Mouse (Mus musculus): Measurements from ENCODE around the gene Mcub. TPM values are rescaled to one million over a fixed set of nuclear protein-coding genes. Genes with fewer than 3 reads are reported as not detected.

Gene Mcub
- polyA plus RNA-seq, 1 experiment from 2014 or later: 2.8 TPM

DNA sequence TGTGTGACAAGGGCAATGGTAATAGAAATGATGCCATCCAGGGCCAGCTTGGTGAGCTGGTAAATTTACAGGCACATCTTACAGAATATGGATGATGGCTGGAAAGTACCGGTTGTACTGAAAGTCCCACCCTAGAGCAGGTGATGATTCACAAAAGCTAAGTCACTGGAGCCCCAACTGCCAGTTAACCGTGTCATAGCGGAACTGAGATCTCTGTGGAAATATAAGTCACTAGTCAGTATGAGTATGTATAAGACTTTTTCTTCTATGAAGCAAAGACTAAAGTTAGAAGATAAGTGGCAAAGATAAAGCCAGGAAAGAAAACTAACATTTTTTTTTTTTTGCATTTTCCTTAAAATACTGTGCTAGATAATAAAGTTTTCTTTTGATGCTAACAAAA, 76.9 kb downstream of the Mcub start:
- DNase-seq (ENCODE audit: low spot score, missing footprints) (no peak), ATAC-seq (ENCODE audit: low FRiP score) (no peak)
- Histone ChIP-seq H3K36me3 (ENCODE audit: control insufficient read depth, insufficient read depth, low read length) (no peaks in the 10 kb centered on the region), H3K4me2 (no peak overlapping the region), H3K4me1 (ENCODE audit: control insufficient read depth, insufficient read depth, low read length) (no peaks in the 10 kb centered on the region), H3K27me3 (ENCODE audit: control insufficient read depth, insufficient read depth, low read length) (no peaks in the 10 kb centered on the region), H3K9me3 (ENCODE audit: control insufficient read depth, low read length) (no peaks in the 10 kb centered on the region), H3K4me3 (ENCODE audit: low read depth, low read length) (no peak overlapping the region), H3K27ac (ENCODE audit: low read depth, low read length) (no peak overlapping the region), H3K9ac (ENCODE audit: low read length) (no peak overlapping the region)
- WGBS: 97% methylated on average over 3 of the region's 3 CpGs

DNA sequence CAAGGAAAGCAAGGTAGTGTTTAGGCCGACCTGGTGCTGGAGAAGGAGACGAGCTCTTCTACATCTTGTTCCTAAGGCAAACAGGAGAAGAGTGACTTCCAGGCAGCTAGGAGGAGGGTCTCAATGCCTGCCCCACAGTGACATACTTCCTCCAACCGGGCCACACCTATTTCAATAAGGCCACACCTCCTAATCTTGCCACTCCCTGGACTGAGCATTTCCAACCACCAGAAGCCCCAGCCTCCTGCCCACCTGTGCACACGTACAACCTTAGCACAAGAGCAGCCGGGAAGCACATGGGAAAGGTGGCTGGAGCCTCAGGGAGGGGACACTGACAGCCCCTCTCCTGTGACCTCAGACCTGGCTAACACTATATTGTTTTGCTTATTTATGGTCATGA, 78.0 kb downstream of the Mcub start:
- Histone ChIP-seq H3K27ac (ENCODE audit: low read depth, low read length) (no peak overlapping the region), H3K4me2 (no peak overlapping the region), H3K4me1 (ENCODE audit: control insufficient read depth, insufficient read depth, low read length) (no peaks in the 10 kb centered on the region), H3K9ac (ENCODE audit: low read length) (no peak overlapping the region), H3K4me3 (ENCODE audit: low read depth, low read length) (no peak overlapping the region), H3K27me3 (ENCODE audit: control insufficient read depth, insufficient read depth, low read length) (no peaks in the 10 kb centered on the region), H3K9me3 (ENCODE audit: control insufficient read depth, low read length) (no peaks in the 10 kb centered on the region), H3K36me3 (ENCODE audit: control insufficient read depth, insufficient read depth, low read length) (no peaks in the 10 kb centered on the region)
- ATAC-seq (ENCODE audit: low FRiP score): no peak
- DNase-seq (ENCODE audit: low spot score, missing footprints): no peak
- 86% methylated on average over 5 of the region's 5 CpGs for WGBS

GRCm38 (mm10) chr3:129887779-129888517, 82.1 kb downstream of the Mcub start:
- no peak overlapping the region for H3K4me3 ChIP-seq (ENCODE audit: low read depth, low read length)
- DNase-seq (ENCODE audit: low spot score, missing footprints) (no peak), ATAC-seq (ENCODE audit: low FRiP score) (no peak)
- H3K36me3 ChIP-seq (ENCODE audit: control insufficient read depth, insufficient read depth, low read length): no peaks in the 10 kb centered on the region
- no peak overlapping the region for H3K27ac ChIP-seq (ENCODE audit: low read depth, low read length)
- 92% methylated on average over 13 of the region's 13 CpGs for WGBS
- no peak overlapping the region for H3K4me2 ChIP-seq
- H3K27me3 ChIP-seq (ENCODE audit: control insufficient read depth, insufficient read depth, low read length): no peaks in the 10 kb centered on the region
- no peaks in the 10 kb centered on the region for H3K9me3 ChIP-seq (ENCODE audit: control insufficient read depth, low read length)
- H3K4me1 ChIP-seq (ENCODE audit: control insufficient read depth, insufficient read depth, low read length): no peaks in the 10 kb centered on the region
- no peak overlapping the region for H3K9ac ChIP-seq (ENCODE audit: low read length)

DNA sequence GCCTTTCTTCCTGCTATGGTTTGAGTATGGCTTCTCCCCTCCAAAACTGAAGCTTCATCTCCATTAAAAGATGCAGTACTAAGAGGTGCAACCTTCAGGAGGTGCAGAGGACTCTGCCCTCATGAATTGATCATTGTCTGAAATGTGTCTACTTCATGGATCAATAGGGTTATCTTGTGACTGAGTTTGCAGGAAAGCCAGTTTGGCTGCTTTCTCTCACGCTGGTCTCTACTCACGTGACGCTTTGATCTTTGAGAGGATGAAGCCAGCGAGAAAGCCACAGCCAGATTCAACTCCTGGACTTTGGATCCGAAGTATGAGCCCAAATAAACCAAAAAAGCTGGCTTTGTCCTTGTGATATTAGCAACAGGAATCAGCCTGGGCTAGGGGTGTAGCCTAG, 83.6 kb downstream of the Mcub start:
- no peak for ATAC-seq (ENCODE audit: low FRiP score)
- no peak overlapping the region for H3K9ac ChIP-seq (ENCODE audit: low read length)

DNA sequence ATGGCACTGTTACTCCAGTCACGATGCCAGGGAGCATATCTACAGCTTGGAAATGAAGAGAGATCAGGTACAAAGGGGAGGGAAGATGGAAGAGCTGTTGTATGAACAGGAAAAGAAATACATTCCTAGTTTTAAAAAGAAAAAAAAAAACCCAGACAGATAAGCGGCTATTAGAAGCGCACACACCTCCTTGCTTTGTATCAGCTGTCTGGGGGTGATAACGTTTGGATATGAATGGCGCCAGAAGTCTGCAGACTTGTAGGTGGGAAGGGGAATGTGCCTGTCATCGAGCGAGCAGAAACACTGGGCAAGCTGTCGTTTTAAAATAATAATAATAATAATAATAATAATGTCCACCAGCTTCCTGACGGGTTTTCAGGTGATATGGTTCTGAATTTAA, 84.4 kb downstream of the Mcub start:
- no peak for ATAC-seq (ENCODE audit: low FRiP score)
- H3K4me2 ChIP-seq: no peak overlapping the region
- H3K27me3 ChIP-seq (ENCODE audit: control insufficient read depth, insufficient read depth, low read length): no peaks in the 10 kb centered on the region
- 90% methylated on average over 9 of the region's 9 CpGs for WGBS
- H3K36me3 ChIP-seq (ENCODE audit: control insufficient read depth, insufficient read depth, low read length): no peaks in the 10 kb centered on the region
- no peaks in the 10 kb centered on the region for H3K4me1 ChIP-seq (ENCODE audit: control insufficient read depth, insufficient read depth, low read length)
- no peak overlapping the region for H3K4me3 ChIP-seq (ENCODE audit: low read depth, low read length)
- no peaks in the 10 kb centered on the region for H3K9me3 ChIP-seq (ENCODE audit: control insufficient read depth, low read length)
- DNase-seq (ENCODE audit: low spot score, missing footprints): no peak
- H3K9ac ChIP-seq (ENCODE audit: low read length): no peak overlapping the region
- no peak overlapping the region for H3K27ac ChIP-seq (ENCODE audit: low read depth, low read length)

More for the DNA sequence above, 83.6 kb downstream of the Mcub start:
- Histone ChIP-seq H3K9me3 (ENCODE audit: control insufficient read depth, low read length) (no peaks in the 10 kb centered on the region), H3K36me3 (ENCODE audit: control insufficient read depth, insufficient read depth, low read length) (no peaks in the 10 kb centered on the region), H3K27ac (ENCODE audit: low read depth, low read length) (no peak overlapping the region), H3K4me1 (ENCODE audit: control insufficient read depth, insufficient read depth, low read length) (no peaks in the 10 kb centered on the region), H3K4me2 (no peak overlapping the region), H3K27me3 (ENCODE audit: control insufficient read depth, insufficient read depth, low read length) (no peaks in the 10 kb centered on the region), H3K4me3 (ENCODE audit: low read depth, low read length) (no peak overlapping the region)
- DNase-seq (ENCODE audit: low spot score, missing footprints): no peak
- WGBS: 82% methylated on average over 5 of the region's 5 CpGs

GRCm38 (mm10) chr3:129880925-129881593, 88.9 kb downstream of the Mcub start:
- Histone ChIP-seq H3K27ac (ENCODE audit: low read depth, low read length) (no peak overlapping the region), H3K4me1 (ENCODE audit: control insufficient read depth, insufficient read depth, low read length) (peaks cover 4% of the 10 kb centered on the region; the same call in 1 of the 2 replicates), H3K4me3 (ENCODE audit: low read depth, low read length) (no peak overlapping the region), H3K9me3 (ENCODE audit: control insufficient read depth, low read length) (no peaks in the 10 kb centered on the region), H3K4me2 (no peak overlapping the region), H3K36me3 (ENCODE audit: control insufficient read depth, insufficient read depth, low read length) (no peaks in the 10 kb centered on the region), H3K27me3 (ENCODE audit: control insufficient read depth, insufficient read depth, low read length) (no peaks in the 10 kb centered on the region), H3K9ac (ENCODE audit: low read length) (no peak overlapping the region)
- ATAC-seq (ENCODE audit: low FRiP score) (no peak), DNase-seq (ENCODE audit: low spot score, missing footprints) (no peak)
- WGBS: 85% methylated on average over 8 of the region's 8 CpGs

- Histone ChIP-seq H3K9ac (ENCODE audit: low read length) (no peak overlapping the region), H3K36me3 (ENCODE audit: control insufficient read depth, insufficient read depth, low read length) (no peaks in the 10 kb centered on the region), H3K9me3 (ENCODE audit: control insufficient read depth, low read length) (no peaks in the 10 kb centered on the region), H3K27ac (ENCODE audit: low read depth, low read length) (no peak overlapping the region), H3K27me3 (ENCODE audit: control insufficient read depth, insufficient read depth, low read length) (no peaks in the 10 kb centered on the region), H3K4me1 (ENCODE audit: control insufficient read depth, insufficient read depth, low read length) (peaks cover 4% of the 10 kb centered on the region; the same call in 1 of the 2 replicates), H3K4me3 (ENCODE audit: low read depth, low read length) (no peak overlapping the region), H3K4me2 (no peak overlapping the region)
- WGBS: 78% methylated on average over 2 of the region's 2 CpGs
- DNase-seq (ENCODE audit: low spot score, missing footprints) (no peak), ATAC-seq (ENCODE audit: low FRiP score) (no peak)
These were observed 90.1 kb downstream of the Mcub start for GRCm38 (mm10) chr3:129879913-129880312.

DNA sequence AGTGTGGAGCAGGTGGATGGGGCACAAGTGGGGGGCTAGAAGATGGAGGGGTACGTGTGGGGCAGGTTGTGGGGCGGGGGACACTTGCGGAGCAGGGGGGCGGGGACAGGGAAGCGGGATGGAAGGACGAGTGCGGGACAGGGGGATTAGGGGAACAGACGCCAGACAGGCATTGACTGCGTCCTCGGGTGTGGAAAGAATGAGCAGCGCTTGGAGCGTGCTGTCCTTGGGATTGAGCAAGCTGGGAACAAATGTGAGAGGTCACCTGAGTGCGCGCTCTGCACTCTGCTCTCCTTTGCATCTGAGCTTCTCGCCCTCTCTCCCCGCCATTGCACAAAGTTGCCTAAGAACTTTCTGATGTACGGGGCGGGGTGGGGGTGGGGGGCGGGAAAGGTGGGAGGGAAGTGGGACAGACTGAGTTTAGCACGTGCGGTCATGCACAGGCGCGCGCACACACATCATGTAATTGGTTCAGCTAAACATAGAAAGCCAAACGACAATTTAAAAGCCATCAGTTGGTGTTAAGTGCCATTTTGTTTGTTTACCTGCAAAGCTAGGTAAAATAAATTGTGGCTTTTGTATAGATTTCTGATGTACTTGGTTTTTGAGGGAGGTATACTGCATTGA, 90.8 kb downstream of the Mcub start:
- peak; percentile 78 for ATAC-seq (ENCODE audit: low FRiP score)
- DNase-seq (ENCODE audit: low spot score, missing footprints): peak; percentile 90
- Histone ChIP-seq H3K36me3 (ENCODE audit: control insufficient read depth, insufficient read depth, low read length) (no peaks in the 10 kb centered on the region), H3K4me2 (peak overlapping the region; percentile 81), H3K4me3 (ENCODE audit: low read depth, low read length) (peak overlapping the region; percentile 68), H3K27ac (ENCODE audit: low read depth, low read length) (no peak overlapping the region), H3K9ac (ENCODE audit: low read length) (peak overlapping the region; percentile 71), H3K9me3 (ENCODE audit: control insufficient read depth, low read length) (no peaks in the 10 kb centered on the region), H3K4me1 (ENCODE audit: control insufficient read depth, insufficient read depth, low read length) (peaks cover 4% of the 10 kb centered on the region; the same call in 1 of the 2 replicates), H3K27me3 (ENCODE audit: control insufficient read depth, insufficient read depth, low read length) (no peaks in the 10 kb centered on the region)
- 2% methylated on average over 25 of the region's 25 CpGs for WGBS
